ENCODE assay signal across 24 mouse cellular contexts in the genomic region with DNA sequence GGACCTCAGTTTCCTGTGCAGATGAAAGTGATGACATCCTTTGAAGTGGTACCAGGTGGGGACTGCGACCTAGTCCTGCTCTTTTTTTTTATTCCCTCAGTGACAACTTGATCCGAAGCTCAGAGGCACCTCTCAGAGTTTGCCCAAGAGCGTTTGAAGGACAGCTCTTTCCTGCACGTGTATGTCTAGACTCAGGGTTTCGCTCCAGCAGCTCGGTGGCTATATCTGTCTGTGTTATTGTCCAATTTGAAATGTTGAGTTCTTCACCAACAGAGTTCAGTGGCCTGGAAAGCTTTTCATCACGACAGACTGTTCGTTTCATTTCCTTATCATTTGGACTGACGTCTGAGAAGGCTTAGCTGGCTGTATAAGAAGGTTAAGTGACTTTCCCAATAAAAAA. TPM values are rescaled to one million over a fixed set of nuclear protein-coding genes. Genes with fewer than 3 reads are reported as not detected.
DNase-seq lines count a peak whose midpoint lies in the region; ATAC-seq and TF ChIP-seq lines count a peak whose summit lies in the region.
"Had no signal": no experiment of that assay in that cellular context is flagged by ENCODE, and none has a peak within 500 bp of the region (broad histone marks: within the 10 kb centered on the region; RNA-seq: fewer than 3 reads in every experiment).

No protein-coding gene starts in this region.

- H3K4me3 ChIP-seq in heart, embryonic 10.5 days = no peak overlapping the region
- H3K4me3 ChIP-seq in heart, embryonic 14.5 days (ENCODE audit: control insufficient read depth in 1 of 2, insufficient read depth in 1 of 2, low read depth in 1 of 2, low read length in 2 of 2) = no peak overlapping the region
- no peak overlapping the region for H3K4me3 ChIP-seq in small intestine, adult 2 months (ENCODE audit: low read depth, low read length)
- H3K4me3 ChIP-seq: embryonic facial prominence, embryonic 10.5 days; forebrain, embryonic 13.5 days; hindbrain, embryonic 10.5 days; intestine, embryonic 15.5 days had no signal

- 30% methylated on average over 9 of the region's 9 CpGs for WGBS in heart, embryonic 10.5 days
- 15% methylated on average over 9 of the region's 9 CpGs for WGBS in heart, embryonic 14.5 days
- WGBS in small intestine, adult 2 months = 46% methylated on average over 9 of the region's 9 CpGs

- H3K27me3 ChIP-seq in heart, embryonic 10.5 days (ENCODE audit: insufficient read depth, poor library complexity, severe bottlenecking) = peaks cover 8% of the 10 kb centered on the region; the same call in 1 of the 2 replicates
- H3K27me3 ChIP-seq in heart, embryonic 14.5 days (ENCODE audit: control insufficient read depth, insufficient read depth, low read length) = no peaks in the 10 kb centered on the region
- H3K27me3 ChIP-seq in small intestine, adult 2 months (ENCODE audit: control insufficient read depth, insufficient read depth, low read length) = no peaks in the 10 kb centered on the region
- H3K27me3 ChIP-seq: intestine, embryonic 15.5 days had no signal

- H3K9ac ChIP-seq in heart, embryonic 14.5 days (ENCODE audit: low read length) = no peak overlapping the region
- H3K9ac ChIP-seq: forebrain, embryonic 13.5 days; forebrain, postnatal 0 days; hindbrain, embryonic 14.5 days; intestine, embryonic 15.5 days had no signal

- H3K36me3 ChIP-seq in heart, embryonic 10.5 days = no peaks in the 10 kb centered on the region
- no peaks in the 10 kb centered on the region for H3K36me3 ChIP-seq in heart, embryonic 14.5 days (ENCODE audit: control insufficient read depth, insufficient read depth, low read length)
- no peaks in the 10 kb centered on the region for H3K36me3 ChIP-seq in small intestine, adult 2 months (ENCODE audit: control insufficient read depth, insufficient read depth, low read length)
- H3K36me3 ChIP-seq: embryonic facial prominence, embryonic 10.5 days; hindbrain, embryonic 10.5 days; intestine, embryonic 15.5 days had no signal

- peaks cover 32% of the 10 kb centered on the region for H3K4me1 ChIP-seq in heart, embryonic 10.5 days
- H3K4me1 ChIP-seq in heart, embryonic 14.5 days (ENCODE audit: control insufficient read depth in 2 of 2, insufficient read depth in 2 of 2, low read length in 2 of 2) = peaks cover 27% of the 10 kb centered on the region in 2 experiments
- peaks cover 27% of the 10 kb centered on the region for H3K4me1 ChIP-seq in small intestine, adult 2 months (ENCODE audit: control insufficient read depth, insufficient read depth, insufficient read length, low read length)
- H3K4me1 ChIP-seq: intestine, embryonic 15.5 days had no signal

- TF ChIP-seq CTCF in small intestine, adult 2 months (IDR thresholded peaks at IDR 0.05; ENCODE audit: extremely low read depth, insufficient read length, insufficient replicate concordance, low read depth, low read length) = no peak

- no peaks in the 10 kb centered on the region for H3K9me3 ChIP-seq in heart, embryonic 10.5 days
- no peaks in the 10 kb centered on the region for H3K9me3 ChIP-seq in heart, embryonic 14.5 days (ENCODE audit: control insufficient read depth, low read length)
- H3K9me3 ChIP-seq: embryonic facial prominence, embryonic 10.5 days; forebrain, embryonic 13.5 days; hindbrain, embryonic 10.5 days; intestine, embryonic 15.5 days had no signal

- intact Hi-C loops in heart, postnatal 14 days (cut with DNase I) = no loop called here

- no peak for DNase-seq in heart, embryonic 10.5 days (ENCODE audit: low spot score)
- no peak for DNase-seq in heart, postnatal 14 days
- DNase-seq in heart, adult 11 months = no peak
- DNase-seq in A20 (ENCODE audit: low read depth, low spot score) = peak; percentile 70
- DNase-seq in urinary bladder, postnatal 14 days (ENCODE audit: low spot score) = no peak
- DNase-seq: adrenal gland, postnatal 10 days; cerebellum, adult 11-12 months; cerebellum, adult 9-10 months; cerebellum, postnatal 36 days; forebrain, postnatal 0 days; gastrocnemius, postnatal 14 days; kidney, adult 8-10 months had no signal

- no peak for TF ChIP-seq POLR2A in small intestine, adult 2 months (IDR thresholded peaks at IDR 0.05; ENCODE audit: low read depth, low read length)

- H3K4me2 ChIP-seq in heart, embryonic 14.5 days (ENCODE audit: low read length) = no peak overlapping the region
- H3K4me2 ChIP-seq: forebrain, embryonic 13.5 days; hindbrain, embryonic 14.5 days; intestine, embryonic 15.5 days had no signal

- peak; percentile 57; the same call in 1 of the 2 replicates for ATAC-seq in heart, embryonic 14.5 days (ENCODE audit: insufficient number of reproducible peaks, insufficient read depth, low FRiP score, low read depth)
- ATAC-seq: forebrain, embryonic 13.5 days; forebrain, postnatal 0 days; intestine, embryonic 15.5 days had no signal

- peak overlapping the region; percentile 44; the same call in 1 of the 2 replicates for H3K27ac ChIP-seq in heart, embryonic 10.5 days
- peak overlapping the region; percentile 68 to 69 for H3K27ac ChIP-seq in heart, embryonic 14.5 days (replicated peaks in 1 of 2; ENCODE audit: control insufficient read depth in 1 of 2, insufficient read depth in 1 of 2, low read depth in 2 of 2, low read length in 2 of 2)
- 0 out of 2 replicates have a peak overlapping the region, but pooled peaks have one; percentile 22 for H3K27ac ChIP-seq in small intestine, adult 2 months (ENCODE audit: insufficient read depth, low read depth, low read length)
- H3K27ac ChIP-seq: embryonic facial prominence, embryonic 10.5 days; forebrain, embryonic 13.5 days; hindbrain, embryonic 10.5 days; hindbrain, embryonic 14.5 days; intestine, embryonic 15.5 days had no signal

RNA-seq across cellular contexts. Expression of a gene that starts 15.4 kb away (rescaled TPM):
- polyA plus RNA-seq in heart, embryonic 10.5 days (2016; fragmentation: Nextera tagmentation; extraction: Ambion mirVana) = 0.85 and 1.1 TPM in 2 replicates
- under 1 TPM; 0.07 TPM for total RNA-seq in heart, postnatal 14 days (2021)
- polyA plus RNA-seq in heart, embryonic 14.5 days (2014; fragmentation: Nextera tagmentation; extraction: Ambion mirVana) = 0.19 and 0.65 TPM in 2 replicates
- polyA plus RNA-seq in small intestine, adult 2 months (2012; rRNA removed) = 0.05 TPM in 1 of 2 replicates, not detected in the other
- total RNA-seq: adrenal gland, postnatal 4 days; forebrain, postnatal 0 days; gastrocnemius, postnatal 14 days; granulocyte monocyte progenitor cell, adult 5-6 weeks; MEL had no signal
- polyA plus RNA-seq: brain, embryonic 14.5 days; C2C12 had no signal

RNA-seq across cellular contexts. Expression of a gene that starts 18.2 kb away (rescaled TPM):
- polyA plus RNA-seq in heart, embryonic 10.5 days (2016; fragmentation: Nextera tagmentation; extraction: Ambion mirVana) = not detected in 2 replicates
- 10 to 100 TPM in 1 of 2 experiments, 1 to 10 TPM in 1; 7.2 to 42.3 TPM for total RNA-seq in heart, postnatal 14 days (2021)
- not detected in 2 replicates for polyA plus RNA-seq in heart, embryonic 14.5 days (2014; fragmentation: Nextera tagmentation; extraction: Ambion mirVana)
- 5.2 and 46.3 TPM in 2 replicates for polyA plus RNA-seq in small intestine, adult 2 months (2012; rRNA removed)
- total RNA-seq: forebrain, postnatal 0 days; granulocyte monocyte progenitor cell, adult 5-6 weeks; MEL had no signal
- polyA plus RNA-seq: brain, embryonic 14.5 days; C2C12; embryonic facial prominence, embryonic 10.5 days; forebrain, embryonic 13.5 days; forebrain, postnatal 0 days; hindbrain, embryonic 10.5 days; hindbrain, embryonic 14.5 days had no signal
